Comparison of ENCODE assay signal across 8 mouse cellular contexts in the genomic region with DNA sequence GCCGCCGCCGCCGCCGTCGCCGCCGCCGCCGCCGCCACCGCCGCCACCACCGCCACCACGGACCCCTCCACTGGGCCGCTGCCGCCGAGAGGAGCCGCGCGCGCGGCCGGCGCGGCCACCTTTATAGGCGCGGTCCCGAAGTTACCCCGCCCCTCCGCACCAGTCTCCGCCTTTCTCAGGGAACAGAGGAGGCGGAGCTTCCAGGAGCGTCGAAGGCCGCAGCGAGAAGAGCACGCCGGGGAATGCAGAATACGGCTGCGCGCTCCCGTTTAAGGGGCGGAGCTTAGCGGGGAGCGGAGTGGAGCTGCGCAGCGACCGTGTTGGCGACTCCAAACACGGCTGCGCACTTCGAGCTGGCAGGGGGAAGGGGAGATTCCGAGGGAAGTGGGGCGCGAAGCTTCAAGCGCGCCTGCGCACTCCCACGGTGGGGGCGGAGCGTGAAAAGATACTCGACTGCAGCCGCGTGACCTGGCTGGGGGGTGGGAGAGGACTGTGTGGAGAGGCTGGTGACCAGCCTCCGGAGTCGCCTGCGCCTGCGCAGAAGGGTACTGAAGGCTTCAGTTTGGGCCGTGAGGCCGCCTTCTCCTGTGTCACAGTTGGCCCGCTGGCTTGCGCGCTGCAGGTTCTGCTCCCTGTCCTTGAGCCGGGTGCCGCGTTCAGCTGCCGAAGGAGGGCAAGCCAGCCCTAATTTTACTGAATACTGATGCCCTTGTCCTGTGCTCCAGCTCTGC. TPM values are rescaled to one million over a fixed set of nuclear protein-coding genes. Genes with fewer than 3 reads are reported as not detected.
DNase-seq lines count a peak whose midpoint lies in the region; ATAC-seq and TF ChIP-seq lines count a peak whose summit lies in the region.

No protein-coding gene starts in this region.

- H3K4me3 ChIP-seq in cortical plate, adult 2 months (ENCODE audit: insufficient read depth, low read length), result peak overlapping the region; percentile 79

- peak overlapping the region; percentile 96 for H3K27ac ChIP-seq in cortical plate, adult 2 months (ENCODE audit: insufficient read depth, low read length)

- TF ChIP-seq POLR2A in cortical plate, adult 2 months (IDR thresholded peaks at IDR 0.05; ENCODE audit: extremely low read depth, insufficient read depth, low read length), result peak; percentile 99

- peak; percentile 61 for ATAC-seq in activated CD4-positive, CD25-positive, alpha-beta regulatory T cell, adult 4 months
- peak; percentile 62 for ATAC-seq in megakaryocyte progenitor cell, adult 5-6 weeks (replicated peaks; ENCODE audit: poor library complexity)

- peak; percentile 98 to 99 for DNase-seq in gastrocnemius, adult 8-10 months (ENCODE audit: low spot score in 2 of 2)
- DNase-seq in induced T-regulatory cell, adult 2 months (ENCODE audit: low read depth), result peak; percentile 100
- peak; percentile 99 for DNase-seq in left cerebral cortex, adult 9 months (ENCODE audit: low spot score in 2 of 2)
- peak; percentile 99 for DNase-seq in right cerebral cortex, postnatal 14 days
- peak; percentile 98 to 99 for DNase-seq in urinary bladder, postnatal 36 days (ENCODE audit: low spot score in 2 of 2)

- peaks cover 7% of the 10 kb centered on the region for H3K4me1 ChIP-seq in cortical plate, adult 2 months (ENCODE audit: control insufficient read depth, insufficient read depth, low read length)

- no peak for TF ChIP-seq CTCF in cortical plate, adult 2 months (IDR thresholded peaks at IDR 0.05; ENCODE audit: extremely low read depth, insufficient read depth, low read length)

RNA-seq across cellular contexts. Expression of a gene that starts 1.5 kb away (rescaled TPM):
- polyA plus RNA-seq in activated CD4-positive, CD25-positive, alpha-beta regulatory T cell, adult 4 months (2017; shearing (Covaris generic)), result 10 to 100 TPM; 56.1 to 64.2 TPM
- 47.1 and 54.0 TPM in 2 replicates for polyA plus RNA-seq in cortical plate, adult 2 months (2012; rRNA removed)
- 100 to 1,000 TPM; 226 to 292 (median 253) TPM for total RNA-seq in gastrocnemius, adult 8-10 months (2022)
- 40.1 and 46.2 TPM in 2 replicates for total RNA-seq in megakaryocyte progenitor cell, adult 5-6 weeks (2015)
- total RNA-seq in megakaryocyte progenitor cell, adult 5-6 weeks (2017), result 32.8 and 44.4 TPM in 2 replicates

RNA-seq across cellular contexts. Expression of a gene that starts 19.5 kb away (rescaled TPM):
- polyA plus RNA-seq in activated CD4-positive, CD25-positive, alpha-beta regulatory T cell, adult 4 months (2017; shearing (Covaris generic)), result 1 to 10 TPM; 5.5 to 6.1 TPM
- polyA plus RNA-seq in cortical plate, adult 2 months (2012; rRNA removed), result 98.8 and 102 TPM in 2 replicates
- total RNA-seq in gastrocnemius, adult 8-10 months (2022), result 10 to 100 TPM; 36.7 to 40.7 (median 39.7) TPM
- total RNA-seq in megakaryocyte progenitor cell, adult 5-6 weeks (2015), result 10.5 and 13.2 TPM in 2 replicates
- 19.9 and 25.7 TPM in 2 replicates for total RNA-seq in megakaryocyte progenitor cell, adult 5-6 weeks (2017)

RNA-seq across cellular contexts. Expression of a gene that starts 25.4 kb away (rescaled TPM):
- 100 to 1,000 TPM; 212 to 221 TPM for polyA plus RNA-seq in activated CD4-positive, CD25-positive, alpha-beta regulatory T cell, adult 4 months (2017; shearing (Covaris generic))
- polyA plus RNA-seq in cortical plate, adult 2 months (2012; rRNA removed), result 7.9 and 9.4 TPM in 2 replicates
- total RNA-seq in gastrocnemius, adult 8-10 months (2022), result 1 to 10 TPM; 2.6 to 3.6 (median 3.4) TPM
- 26.4 and 31.9 TPM in 2 replicates for total RNA-seq in megakaryocyte progenitor cell, adult 5-6 weeks (2015)
- 34.9 and 39.0 TPM in 2 replicates for total RNA-seq in megakaryocyte progenitor cell, adult 5-6 weeks (2017)

RNA-seq across cellular contexts. Expression of a gene that starts 25.6 kb away (rescaled TPM):
- 10 to 100 TPM; 80.1 to 96.5 TPM for polyA plus RNA-seq in activated CD4-positive, CD25-positive, alpha-beta regulatory T cell, adult 4 months (2017; shearing (Covaris generic))
- polyA plus RNA-seq in cortical plate, adult 2 months (2012; rRNA removed), result 111 and 118 TPM in 2 replicates
- total RNA-seq in gastrocnemius, adult 8-10 months (2022), result 1 to 10 TPM; 1.0 to 3.1 (median 2.7) TPM
- total RNA-seq in megakaryocyte progenitor cell, adult 5-6 weeks (2015), result 7.0 and 13.6 TPM in 2 replicates
- 1.7 and 4.3 TPM in 2 replicates for total RNA-seq in megakaryocyte progenitor cell, adult 5-6 weeks (2017)

RNA-seq across cellular contexts. Expression of a gene that starts 53.7 kb away (rescaled TPM):
- polyA plus RNA-seq in activated CD4-positive, CD25-positive, alpha-beta regulatory T cell, adult 4 months (2017; shearing (Covaris generic)), result 10 to 100 TPM; 13.3 to 16.1 TPM
- polyA plus RNA-seq in cortical plate, adult 2 months (2012; rRNA removed), result 294 and 314 TPM in 2 replicates
- 100 to 1,000 TPM; 124 to 147 (median 144) TPM for total RNA-seq in gastrocnemius, adult 8-10 months (2022)
- 39.1 and 43.1 TPM in 2 replicates for total RNA-seq in megakaryocyte progenitor cell, adult 5-6 weeks (2015)
- total RNA-seq in megakaryocyte progenitor cell, adult 5-6 weeks (2017), result 127 and 171 TPM in 2 replicates

Comparison
In these comparisons a context has a peak if more than half of its experiments do, and no peak if none do; other contexts are left out.
1. Peak in every context shown above with its lines: DNase-seq, ATAC-seq, H3K4me3 ChIP-seq and H3K27ac ChIP-seq.
2. RNA of a gene that starts 1.5 kb away (total RNA-seq): 226 to 292 TPM in gastrocnemius, adult 8-10 months; 32.8 to 46.2 TPM in megakaryocyte progenitor cell, adult 5-6 weeks; every median in the first group is over 4 times any median in the second.
3. RNA of a gene that starts 25.4 kb away (total RNA-seq): 26.4 to 39.0 TPM in megakaryocyte progenitor cell, adult 5-6 weeks; 2.6 to 3.6 TPM in gastrocnemius, adult 8-10 months; every median in the first group is over 4 times any median in the second.